Mouse (Mus musculus) forebrain, postnatal 0 days (tissue): Measurements from ENCODE around the gene Kcnn3. TPM values are rescaled to one million over a fixed set of nuclear protein-coding genes. Genes with fewer than 3 reads are reported as not detected.
A peak's percentile ranks its signal among the peaks of the same experiment; 100 is the strongest.

Source experiments
- ATAC-seq: fragments of 200-750 bp; cut with Nextera tagmentation; 2 replicates; pipeline ENCODE4 v1.8.0; 2017; ENCODE audit warnings: mild to moderate bottlenecking, moderate library complexity
- DNase-seq: peaks from one replicate; pipeline ENCODE4 v3.0.0-alpha.2; 2015
- H3K27ac ChIP-seq: fragments of 300-500 bp; sonication (generic); 2 replicates; pipeline ENCODE4 v1.5.1; 2014; ENCODE audit warnings: low read depth, mild to moderate bottlenecking, antibody characterized with exemption, low read length, moderate library complexity, mixed read lengths
- H3K27me3 ChIP-seq: fragments of 300-500 bp; sonication (generic); 2 replicates; pipeline ENCODE4 v1.6.1; 2014; ENCODE audit warnings: mild to moderate bottlenecking, low read length, mixed read lengths; ENCODE audit not compliant: insufficient read depth
- H3K36me3 ChIP-seq: fragments of 300-500 bp; sonication (generic); 2 replicates; pipeline ENCODE4 v1.6.1; 2014; ENCODE audit warnings: mild to moderate bottlenecking, moderate library complexity; ENCODE audit not compliant: insufficient read depth
- H3K4me1 ChIP-seq: fragments of 300-500 bp; sonication (generic); 2 replicates; pipeline ENCODE4 v1.6.1; 2014; ENCODE audit warnings: antibody characterized with exemption; ENCODE audit not compliant: insufficient read depth
- H3K4me2 ChIP-seq: fragments of 300-500 bp; sonication (generic); 2 replicates; pipeline ENCODE4 v1.6.1; 2014; ENCODE audit warnings: low read depth, mild to moderate bottlenecking, moderate library complexity
- H3K4me3 ChIP-seq: fragments of 300-500 bp; sonication (generic); 2 replicates; pipeline ENCODE4 v1.5.1; 2014; ENCODE audit warnings: low read depth, low read length, mixed read lengths
- H3K9ac ChIP-seq: fragments of 300-500 bp; sonication (generic); 2 replicates; pipeline ENCODE4 v1.6.1; 2014; ENCODE audit warnings: mild to moderate bottlenecking
- H3K9me3 ChIP-seq: fragments of 300-500 bp; sonication (generic); 2 replicates; pipeline ENCODE4 v1.6.1; 2016; ENCODE audit warnings: low read length
- CTCF ChIP-seq: sonication (generic); IDR thresholded peaks from 2 replicates; pipeline ENCODE4 v1.5.1; 2016; ENCODE audit warnings: antibody characterized with exemption, control low read depth, low read depth
- WGBS: fragments of 180-500 bp; shearing (Covaris S2); extraction: QIAGEN DNeasy Blood & Tissue Kit; methylation state at CpG from one replicate; pipeline ENCODE4 v1.1.7; 2014; 5-methylcytosine and 5-hydroxymethylcytosine counted together
- polyA plus RNA-seq: library from polyadenylated mRNA; unstranded; fragments of >200 nt; fragmentation: Nextera tagmentation; extraction: Ambion mirVana; gene quantifications from 2 replicates; pipeline ENCODE4 v1.2.1, GENCODE M21; 2015
- total RNA-seq: library from RNA; depleted of rRNA; stranded (reverse); fragments of >200 nt; gene quantifications from 2 replicates; pipeline ENCODE4 v1.2.3, GENCODE M21; 2014

The Kcnn3 gene
- total and polyA plus RNA-seq, 2 experiments from 2014 or later: 5.1 to 13.6 TPM

GRCm38 (mm10) chr3:89657092-89657491, 137.1 kb downstream of the Kcnn3 start:
- H3K27me3 ChIP-seq: no peaks in the 10 kb centered on the region
- H3K36me3 ChIP-seq: no peaks in the 10 kb centered on the region
- WGBS: 89% methylated on average over 5 of the region's 5 CpGs
- no peak overlapping the region for H3K4me2 ChIP-seq
- no peaks in the 10 kb centered on the region for H3K9me3 ChIP-seq
- ATAC-seq (no peak), DNase-seq (no peak)
- no peak overlapping the region for H3K9ac ChIP-seq
- H3K4me3 ChIP-seq: no peak overlapping the region
- no peak for TF ChIP-seq CTCF
- no peak overlapping the region for H3K27ac ChIP-seq
- H3K4me1 ChIP-seq: peaks cover 32% of the 10 kb centered on the region

DNA sequence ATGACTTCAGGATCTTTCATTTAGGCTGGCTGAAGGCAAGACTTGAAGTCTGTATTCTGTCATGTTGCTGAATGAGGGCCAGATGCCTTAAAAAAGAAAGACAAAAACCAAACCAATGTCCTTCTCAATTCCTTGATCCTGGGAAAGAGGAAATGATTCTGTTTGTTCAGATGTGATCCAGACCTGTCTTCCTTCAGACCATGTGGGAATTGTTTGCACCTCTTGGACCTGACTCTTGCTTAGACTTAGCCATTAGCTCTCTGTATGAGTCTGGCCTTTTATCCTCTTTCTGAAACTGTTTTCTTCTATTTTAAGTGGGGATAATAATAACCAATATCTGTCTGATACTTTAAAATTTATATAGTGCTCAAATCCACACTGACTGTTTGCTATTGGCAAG, 138.5 kb downstream of the Kcnn3 start:
- Histone ChIP-seq H3K36me3 (no peaks in the 10 kb centered on the region), H3K9me3 (no peaks in the 10 kb centered on the region), H3K9ac (no peak overlapping the region), H3K4me2 (no peak overlapping the region), H3K4me3 (no peak overlapping the region), H3K27me3 (no peaks in the 10 kb centered on the region), H3K4me1 (peaks cover 24% of the 10 kb centered on the region), H3K27ac (no peak overlapping the region)
- DNase-seq (no peak), ATAC-seq (no peak)
- TF ChIP-seq CTCF: no peak

DNA sequence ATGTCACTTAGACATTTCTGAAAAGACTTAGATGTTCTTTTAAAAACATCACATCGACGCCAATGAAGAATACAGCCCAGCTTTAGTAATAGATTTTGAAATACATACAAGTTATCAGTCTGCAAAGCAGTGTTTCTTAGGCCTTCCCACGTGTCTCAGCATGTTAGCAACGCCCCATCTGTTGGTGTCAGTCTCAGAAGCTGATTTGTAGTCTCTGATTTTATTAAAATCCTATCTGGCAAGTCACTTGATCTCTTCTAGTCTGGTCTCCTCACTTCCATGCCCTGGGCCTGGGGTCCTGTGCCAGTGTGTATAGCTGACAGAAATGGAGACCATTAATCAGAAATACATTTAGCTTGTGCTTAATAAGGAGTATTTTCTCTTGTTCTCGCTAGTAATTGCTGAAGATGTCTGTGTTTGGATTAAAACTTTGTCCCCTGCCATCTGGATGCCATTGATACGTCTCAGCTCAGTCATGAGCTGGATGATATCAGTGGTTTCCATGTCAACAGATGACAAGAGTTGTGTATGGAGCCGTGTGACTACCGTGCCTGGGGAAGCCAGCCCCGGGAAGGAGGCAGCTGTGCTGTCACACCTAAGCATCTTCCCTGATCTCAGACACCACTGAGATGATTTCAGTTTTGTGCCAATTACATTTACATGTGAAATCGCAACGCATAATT, 140.1 kb downstream of the Kcnn3 start:
- Histone ChIP-seq H3K4me1 (peaks cover 15% of the 10 kb centered on the region), H3K27ac (peak overlapping the region; percentile 75), H3K9ac (no peak overlapping the region), H3K4me3 (no peak overlapping the region), H3K4me2 (no peak overlapping the region), H3K27me3 (no peaks in the 10 kb centered on the region), H3K9me3 (no peaks in the 10 kb centered on the region), H3K36me3 (no peaks in the 10 kb centered on the region)
- no peak for TF ChIP-seq CTCF
- 35% methylated on average over 11 of the region's 11 CpGs for WGBS
- ATAC-seq (peak; percentile 91), DNase-seq (peak; percentile 74)

DNA sequence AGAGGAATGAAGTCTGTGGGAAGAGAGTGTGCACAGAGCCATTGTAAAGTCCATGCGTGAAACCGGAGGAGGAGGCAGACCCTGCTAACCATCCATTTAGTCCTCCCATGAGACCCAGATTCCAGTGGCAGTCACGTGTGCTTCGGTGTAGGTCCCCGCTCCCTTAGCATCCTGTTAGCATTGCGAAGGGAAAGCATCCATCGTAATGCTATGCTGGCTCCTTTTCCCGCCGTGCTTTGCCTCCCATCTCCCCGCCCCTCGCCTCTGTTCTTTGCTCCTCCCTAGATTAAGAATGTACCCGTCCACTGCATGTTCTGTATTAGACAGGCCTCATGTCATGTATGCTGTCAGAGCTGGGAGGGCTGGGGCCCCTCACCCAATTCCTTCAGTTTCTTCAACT, 144.8 kb downstream of the Kcnn3 start:
- WGBS: 59% methylated on average over 12 of the region's 12 CpGs
- Histone ChIP-seq H3K36me3 (no peaks in the 10 kb centered on the region), H3K27ac (no peak overlapping the region), H3K4me1 (peaks cover 15% of the 10 kb centered on the region), H3K27me3 (no peaks in the 10 kb centered on the region), H3K4me2 (no peak overlapping the region), H3K9me3 (no peaks in the 10 kb centered on the region), H3K9ac (no peak overlapping the region), H3K4me3 (no peak overlapping the region)
- ATAC-seq: no peak
- no peak for TF ChIP-seq CTCF
- no peak for DNase-seq

GRCm38 (mm10) chr3:89667131-89667530, 147.2 kb downstream of the Kcnn3 start:
- TF ChIP-seq CTCF: no peak
- no peak overlapping the region for H3K27ac ChIP-seq
- ATAC-seq (no peak), DNase-seq (no peak)
- WGBS: 39% methylated on average over 11 of the region's 11 CpGs
- no peak overlapping the region for H3K4me3 ChIP-seq
- no peak overlapping the region for H3K4me2 ChIP-seq
- H3K36me3 ChIP-seq: no peaks in the 10 kb centered on the region
- no peak overlapping the region for H3K9ac ChIP-seq
- no peaks in the 10 kb centered on the region for H3K9me3 ChIP-seq
- H3K4me1 ChIP-seq: no peaks in the 10 kb centered on the region
- H3K27me3 ChIP-seq: no peaks in the 10 kb centered on the region

GRCm38 (mm10) chr3:89671334-89671733, 151.4 kb downstream of the Kcnn3 start:
- ATAC-seq (no peak), DNase-seq (no peak)
- WGBS: 81% methylated on average over 6 of the region's 6 CpGs
- no peaks in the 10 kb centered on the region for H3K36me3 ChIP-seq
- H3K4me2 ChIP-seq: no peak overlapping the region
- H3K27ac ChIP-seq: no peak overlapping the region
- no peak overlapping the region for H3K9ac ChIP-seq
- no peaks in the 10 kb centered on the region for H3K4me1 ChIP-seq
- no peaks in the 10 kb centered on the region for H3K27me3 ChIP-seq
- H3K4me3 ChIP-seq: no peak overlapping the region
- no peaks in the 10 kb centered on the region for H3K9me3 ChIP-seq
- TF ChIP-seq CTCF: no peak

DNA sequence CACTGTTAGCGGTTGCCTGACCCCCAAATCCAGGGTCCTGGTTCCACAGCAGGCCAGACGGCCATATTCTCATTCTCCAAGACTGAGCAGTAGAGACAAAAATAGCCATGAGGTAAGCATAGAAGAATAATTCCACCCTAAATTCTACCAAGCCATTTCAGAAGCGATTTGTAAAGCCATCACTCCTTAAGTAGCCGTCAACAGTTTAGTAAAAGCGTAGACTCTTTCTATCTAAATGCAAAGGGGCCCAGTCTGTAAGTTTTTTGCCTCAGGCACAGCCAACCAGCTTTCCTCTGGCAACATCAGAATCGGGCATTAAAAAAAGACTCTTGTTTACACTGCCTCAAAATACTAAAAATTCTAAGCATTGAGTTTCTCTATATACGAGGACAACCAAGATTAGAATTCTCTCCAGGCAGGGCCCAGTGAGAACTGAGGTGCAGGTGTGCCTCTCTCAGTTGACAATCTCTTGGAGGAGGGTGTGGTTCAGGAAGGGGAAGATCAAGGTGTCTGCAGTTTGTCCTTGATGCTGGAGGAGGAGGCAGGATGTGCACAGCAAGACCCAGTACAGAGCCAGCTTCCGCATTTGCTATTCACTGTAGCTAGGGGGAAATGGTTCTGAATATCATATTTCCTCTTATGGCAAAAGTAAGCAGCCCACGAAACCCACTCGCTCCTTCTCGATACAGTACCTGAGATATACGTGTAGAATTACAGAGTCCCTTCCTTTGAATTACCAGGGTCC, 152.8 kb downstream of the Kcnn3 start:
- Histone ChIP-seq H3K9me3 (no peaks in the 10 kb centered on the region), H3K4me1 (no peaks in the 10 kb centered on the region), H3K27ac (no peak overlapping the region), H3K9ac (no peak overlapping the region), H3K36me3 (no peaks in the 10 kb centered on the region), H3K4me2 (no peak overlapping the region), H3K4me3 (no peak overlapping the region), H3K27me3 (no peaks in the 10 kb centered on the region)
- DNase-seq (no peak), ATAC-seq (no peak)
- TF ChIP-seq CTCF: no peak
- WGBS: 74% methylated on average over 12 of the region's 12 CpGs
